Mouse (Mus musculus): ENCODE measurements around the gene Habp2. TPM values are rescaled to one million over a fixed set of nuclear protein-coding genes. Genes with fewer than 3 reads are reported as not detected.

Habp2 gene
- polyA plus RNA-seq, 1 experiment from 2014 or later = 0.35 TPM

DNA sequence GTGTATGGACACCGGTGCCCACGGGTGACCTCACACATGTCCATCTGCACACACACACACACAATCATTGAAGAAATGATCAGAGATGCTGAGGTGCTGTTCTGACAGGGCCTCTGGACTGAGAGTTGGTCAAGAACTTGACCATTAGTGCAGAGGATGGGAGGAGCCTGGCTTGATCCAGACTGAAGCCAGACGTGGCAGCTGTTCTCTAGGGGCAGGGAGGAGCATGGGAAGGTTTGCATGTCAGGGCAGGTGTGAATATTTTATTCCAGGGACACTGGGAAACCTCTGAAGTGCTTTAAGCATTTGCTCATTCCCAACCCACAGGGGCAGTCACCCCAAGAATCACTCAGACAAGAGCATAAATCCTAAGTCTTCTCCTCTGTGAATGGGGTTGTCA lies 10.3 kb downstream of the Habp2 start:
- no peak for ATAC-seq (ENCODE audit: insufficient number of reproducible peaks, low FRiP score, low TSS enrichment, low read depth)
- no peak overlapping the region for H3K27ac ChIP-seq
- peaks cover 17% of the 10 kb centered on the region for H3K4me1 ChIP-seq
- WGBS = 64% methylated on average over 3 of the region's 3 CpGs
- no peaks in the 10 kb centered on the region for H3K9me3 ChIP-seq
- H3K9ac ChIP-seq = no peak overlapping the region
- H3K27me3 ChIP-seq = no peaks in the 10 kb centered on the region
- H3K4me2 ChIP-seq = no peak overlapping the region
- no peak overlapping the region for H3K4me3 ChIP-seq
- H3K36me3 ChIP-seq = no peaks in the 10 kb centered on the region

DNA sequence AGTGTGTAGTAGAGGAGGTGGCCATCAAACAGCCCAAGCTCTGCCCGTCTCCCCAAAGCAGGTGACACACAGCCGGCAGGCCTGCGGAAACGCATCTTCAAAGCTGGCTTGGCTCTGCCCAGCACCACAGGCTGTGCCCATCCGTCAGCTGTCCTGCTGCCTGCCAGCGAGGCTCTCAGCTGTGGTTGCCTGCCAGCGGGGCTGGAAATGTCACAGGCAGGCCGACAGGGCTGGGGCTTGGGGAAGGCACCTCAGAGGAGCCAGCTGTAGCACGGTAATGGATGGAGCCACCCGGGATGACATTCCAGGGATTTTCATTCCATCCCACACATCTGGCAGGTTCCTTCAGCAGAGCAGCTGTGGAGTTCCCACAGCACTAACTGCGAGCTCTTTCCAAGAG lies 13.9 kb downstream of the Habp2 start:
- Histone ChIP-seq H3K36me3 (no peaks in the 10 kb centered on the region), H3K9ac (no peak overlapping the region), H3K4me1 (peaks cover 9% of the 10 kb centered on the region), H3K4me3 (no peak overlapping the region), H3K4me2 (no peak overlapping the region), H3K9me3 (no peaks in the 10 kb centered on the region), H3K27ac (no peak overlapping the region), H3K27me3 (no peaks in the 10 kb centered on the region)
- ATAC-seq (ENCODE audit: insufficient number of reproducible peaks, low FRiP score, low TSS enrichment, low read depth) = peak; percentile 54; the same call in 1 of the 2 replicates
- 50% methylated on average over 11 of the region's 11 CpGs for WGBS

DNA sequence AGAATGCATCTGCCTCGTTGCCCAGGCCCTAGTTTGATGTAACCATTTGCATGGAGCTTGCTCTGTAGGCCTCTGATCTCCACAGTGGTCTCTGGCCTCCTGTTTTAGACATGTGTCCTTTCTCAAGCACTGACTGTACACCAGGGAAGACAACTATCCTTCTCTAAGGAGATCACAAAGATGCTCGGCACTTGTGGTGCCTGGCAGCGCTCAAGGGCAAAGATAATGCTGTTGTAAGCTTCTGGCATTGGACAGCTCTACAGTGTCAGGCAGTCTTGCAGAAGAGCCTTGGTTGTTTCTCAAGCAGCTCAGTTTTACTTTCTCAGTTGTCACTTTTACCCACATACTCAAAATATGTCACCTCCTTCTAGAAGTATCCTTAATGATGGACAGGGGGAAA lies 29.6 kb downstream of the Habp2 start:
- Histone ChIP-seq H3K9me3 (no peaks in the 10 kb centered on the region), H3K27me3 (no peaks in the 10 kb centered on the region), H3K4me2 (no peak overlapping the region), H3K9ac (no peak overlapping the region), H3K4me3 (no peak overlapping the region), H3K36me3 (no peaks in the 10 kb centered on the region), H3K27ac (no peak overlapping the region), H3K4me1 (peaks cover 13% of the 10 kb centered on the region)
- ATAC-seq (ENCODE audit: insufficient number of reproducible peaks, low FRiP score, low TSS enrichment, low read depth) = no peak
- 69% methylated on average over 3 of the region's 3 CpGs for WGBS

DNA sequence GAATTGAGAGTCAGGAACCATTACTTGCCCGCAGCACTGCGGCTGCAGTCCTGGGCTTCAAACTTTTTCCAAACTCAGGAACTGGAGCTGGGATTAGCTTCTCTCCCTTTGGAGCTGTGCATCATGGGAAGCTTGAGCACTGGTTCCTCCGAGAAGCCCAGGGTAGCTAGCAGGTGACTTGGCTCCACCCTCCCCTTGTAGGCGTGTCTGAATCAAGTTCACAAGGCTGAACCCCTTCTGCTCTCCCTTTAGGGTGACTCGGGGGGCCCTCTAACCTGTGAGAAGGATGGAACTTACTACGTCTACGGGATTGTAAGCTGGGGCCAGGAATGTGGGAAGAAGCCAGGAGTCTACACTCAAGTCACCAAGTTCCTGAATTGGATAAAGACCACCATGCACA lies 32.3 kb downstream of the Habp2 start:
- Histone ChIP-seq H3K9me3 (no peaks in the 10 kb centered on the region), H3K4me2 (no peak overlapping the region), H3K4me1 (peaks cover 16% of the 10 kb centered on the region), H3K9ac (no peak overlapping the region), H3K4me3 (no peak overlapping the region), H3K36me3 (no peaks in the 10 kb centered on the region), H3K27me3 (no peaks in the 10 kb centered on the region), H3K27ac (no peak overlapping the region)
- 90% methylated on average over 7 of the region's 7 CpGs for WGBS
- no peak for ATAC-seq (ENCODE audit: insufficient number of reproducible peaks, low FRiP score, low TSS enrichment, low read depth)

DNA sequence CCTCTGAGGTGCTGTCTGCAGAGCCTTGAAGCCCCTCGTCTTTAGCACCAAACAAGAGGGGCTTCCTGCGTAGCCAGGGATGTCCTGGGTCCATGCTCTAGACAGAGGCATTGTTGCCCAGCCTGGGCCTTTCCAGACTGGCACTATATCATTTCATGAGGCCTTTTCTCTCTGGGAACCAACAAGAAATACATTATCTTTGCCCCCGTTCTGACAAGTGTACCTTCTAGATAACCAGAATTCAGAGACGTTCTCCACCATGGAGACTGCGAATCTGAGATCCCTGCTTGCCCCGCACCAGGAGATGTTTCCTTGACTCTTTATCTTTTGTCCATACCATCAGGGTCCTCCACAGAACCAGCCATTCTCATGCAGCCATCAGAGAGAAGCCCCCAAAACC lies 32.7 kb downstream of the Habp2 start:
- Histone ChIP-seq H3K4me3 (no peak overlapping the region; the same call in 1 of the 2 replicates), H3K9ac (no peak overlapping the region), H3K27me3 (no peaks in the 10 kb centered on the region), H3K4me1 (peaks cover 16% of the 10 kb centered on the region), H3K4me2 (no peak overlapping the region; the same call in 1 of the 2 replicates), H3K9me3 (no peaks in the 10 kb centered on the region), H3K36me3 (no peaks in the 10 kb centered on the region), H3K27ac (no peak overlapping the region)
- WGBS = 89% methylated on average over 6 of the region's 6 CpGs
- ATAC-seq (ENCODE audit: insufficient number of reproducible peaks, low FRiP score, low TSS enrichment, low read depth) = no peak

DNA sequence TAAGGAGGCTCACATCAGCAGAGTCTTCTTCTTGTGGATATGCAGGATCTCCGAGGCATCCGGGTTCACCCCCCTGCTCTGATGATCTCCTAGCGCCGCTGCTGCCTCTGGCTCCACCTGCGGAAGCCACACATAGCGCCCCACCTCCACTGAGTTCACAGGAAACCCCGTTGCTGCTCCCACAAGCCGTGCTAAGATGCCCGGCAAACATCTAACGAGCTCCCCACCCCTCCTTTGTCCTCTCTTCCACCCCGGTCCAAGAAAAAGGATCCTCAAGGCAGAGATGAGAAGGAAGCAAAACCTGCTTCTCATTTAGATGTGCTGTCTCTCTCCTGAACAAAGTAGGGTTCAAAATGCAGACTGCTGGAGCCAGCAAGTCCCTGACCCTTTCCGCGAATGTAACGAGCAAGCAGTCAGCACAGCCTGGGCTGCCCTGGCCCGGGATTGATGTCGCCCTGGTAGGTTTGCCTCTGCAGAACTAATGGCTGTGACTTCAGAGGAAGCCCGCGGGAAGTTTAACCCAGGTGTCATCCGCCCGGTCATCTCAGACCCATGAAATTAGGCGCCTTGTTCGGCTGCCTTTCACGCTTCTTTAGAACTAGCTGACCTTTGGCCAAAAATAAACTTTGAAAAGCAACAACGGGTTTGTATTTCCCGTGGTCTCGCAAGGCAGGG lies 33.4 kb downstream of the Habp2 start:
- Histone ChIP-seq H3K27me3 (no peaks in the 10 kb centered on the region), H3K4me1 (peaks cover 16% of the 10 kb centered on the region), H3K4me3 (peak overlapping the region; percentile 19), H3K36me3 (no peaks in the 10 kb centered on the region), H3K9me3 (no peaks in the 10 kb centered on the region), H3K4me2 (peak overlapping the region; percentile 41), H3K27ac (no peak overlapping the region), H3K9ac (no peak overlapping the region)
- 25% methylated on average over 26 of the region's 26 CpGs for WGBS
- no peak for ATAC-seq (ENCODE audit: insufficient number of reproducible peaks, low FRiP score, low TSS enrichment, low read depth)

DNA sequence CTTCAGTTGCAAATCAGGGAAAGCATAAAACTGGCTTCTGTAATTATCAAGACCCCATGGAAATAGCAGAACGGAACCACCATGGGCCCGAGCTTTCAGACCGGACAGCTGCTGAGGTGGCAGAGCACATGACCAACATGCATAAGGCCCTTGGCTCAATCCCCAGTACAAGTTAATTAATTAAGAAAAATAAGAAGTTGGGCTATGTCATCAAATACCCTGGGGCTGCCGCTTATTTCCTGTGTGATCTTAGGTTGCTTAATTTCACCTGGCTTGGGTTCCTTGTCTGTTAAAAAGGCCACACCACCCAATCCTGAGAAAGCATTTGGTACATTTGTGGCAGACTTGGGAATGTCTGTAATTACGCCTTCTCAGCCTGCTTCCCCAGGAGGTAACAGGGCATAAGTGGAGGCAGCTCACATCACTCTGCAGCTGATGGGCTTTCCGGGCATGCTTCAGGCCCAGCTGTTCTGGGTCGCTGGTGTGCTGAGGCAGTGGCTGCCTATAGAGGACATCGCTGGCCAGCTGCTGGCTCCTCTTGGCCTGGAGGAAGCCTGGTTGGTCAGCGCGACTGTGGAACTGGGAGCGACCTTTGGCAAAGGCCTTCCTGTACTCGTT lies 34.5 kb downstream of the Habp2 start:
- no peak overlapping the region for H3K27ac ChIP-seq
- H3K4me3 ChIP-seq = no peak overlapping the region
- H3K4me2 ChIP-seq = no peak overlapping the region
- H3K27me3 ChIP-seq = no peaks in the 10 kb centered on the region
- peaks cover 24% of the 10 kb centered on the region for H3K4me1 ChIP-seq
- no peak for ATAC-seq (ENCODE audit: insufficient number of reproducible peaks, low FRiP score, low TSS enrichment, low read depth)
- no peaks in the 10 kb centered on the region for H3K9me3 ChIP-seq
- no peak overlapping the region for H3K9ac ChIP-seq
- WGBS = 60% methylated on average over 12 of the region's 12 CpGs
- H3K36me3 ChIP-seq = no peaks in the 10 kb centered on the region

DNA sequence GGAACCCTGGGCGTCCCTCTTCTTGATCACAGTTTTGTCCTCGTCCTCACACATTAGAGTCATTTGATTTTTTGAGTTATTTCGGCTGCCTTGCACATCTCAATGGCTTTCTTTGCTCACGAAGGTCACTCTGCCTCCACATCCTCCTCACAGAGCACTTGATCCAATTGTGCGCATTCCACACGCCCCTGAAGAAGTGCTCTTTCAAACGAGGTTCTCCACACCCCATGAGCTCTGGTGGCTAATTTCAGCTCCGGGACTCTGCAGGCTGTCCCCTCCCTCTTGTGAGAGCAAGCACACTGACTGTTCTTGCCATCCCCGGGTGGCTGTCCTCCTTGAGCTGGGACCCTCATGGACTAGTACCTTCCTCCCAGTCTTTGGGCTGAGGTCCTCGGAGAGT lies 38.7 kb downstream of the Habp2 start:
- H3K4me2 ChIP-seq = no peak overlapping the region
- WGBS = 59% methylated on average over 10 of the region's 10 CpGs

DNA sequence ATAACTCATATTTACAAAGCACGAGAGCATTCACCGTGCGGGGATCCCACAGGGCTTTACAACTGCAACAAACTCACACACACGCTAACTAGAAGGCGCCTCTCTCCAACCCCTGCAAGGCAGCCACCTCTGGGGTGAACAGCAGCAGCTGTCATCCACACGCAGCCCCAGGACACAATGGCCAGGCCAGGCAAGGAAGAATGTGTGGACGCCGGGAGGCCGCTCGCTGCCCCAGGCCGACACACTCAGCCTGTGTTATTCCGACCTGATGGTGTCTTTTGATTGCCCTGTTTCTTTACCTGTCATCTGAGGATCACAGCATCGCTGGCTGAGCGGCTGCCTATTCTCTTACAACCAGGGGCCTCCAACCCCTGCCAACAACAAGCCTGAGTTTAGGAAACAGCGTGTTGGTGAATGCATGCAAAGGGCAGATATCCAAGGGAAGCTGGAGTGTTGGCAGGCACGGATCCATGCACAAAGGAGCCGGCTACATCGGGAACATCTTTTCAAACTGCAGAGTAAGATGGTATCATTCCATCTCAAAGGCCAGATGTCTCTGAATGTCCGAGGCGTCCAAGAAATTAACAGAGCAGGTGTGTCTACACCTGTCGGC lies 39.4 kb downstream of the Habp2 start:
- H3K4me2 ChIP-seq = no peak overlapping the region
- peaks cover 14% of the 10 kb centered on the region for H3K4me1 ChIP-seq
- ATAC-seq (ENCODE audit: insufficient number of reproducible peaks, low FRiP score, low TSS enrichment, low read depth) = no peak
- H3K27me3 ChIP-seq = no peaks in the 10 kb centered on the region
- no peak overlapping the region for H3K27ac ChIP-seq
- no peak overlapping the region for H3K4me3 ChIP-seq
- 48% methylated on average over 21 of the region's 21 CpGs for WGBS
- H3K36me3 ChIP-seq = no peaks in the 10 kb centered on the region
- H3K9me3 ChIP-seq = no peaks in the 10 kb centered on the region
- no peak overlapping the region for H3K9ac ChIP-seq

More for the DNA sequence above, 38.7 kb downstream of the Habp2 start:
- no peak overlapping the region for H3K4me3 ChIP-seq
- no peaks in the 10 kb centered on the region for H3K9me3 ChIP-seq
- H3K4me1 ChIP-seq = peaks cover 17% of the 10 kb centered on the region
- no peak overlapping the region for H3K27ac ChIP-seq
- no peak for ATAC-seq (ENCODE audit: insufficient number of reproducible peaks, low FRiP score, low TSS enrichment, low read depth)
- H3K36me3 ChIP-seq = no peaks in the 10 kb centered on the region
- no peak overlapping the region for H3K9ac ChIP-seq
- no peaks in the 10 kb centered on the region for H3K27me3 ChIP-seq

DNA sequence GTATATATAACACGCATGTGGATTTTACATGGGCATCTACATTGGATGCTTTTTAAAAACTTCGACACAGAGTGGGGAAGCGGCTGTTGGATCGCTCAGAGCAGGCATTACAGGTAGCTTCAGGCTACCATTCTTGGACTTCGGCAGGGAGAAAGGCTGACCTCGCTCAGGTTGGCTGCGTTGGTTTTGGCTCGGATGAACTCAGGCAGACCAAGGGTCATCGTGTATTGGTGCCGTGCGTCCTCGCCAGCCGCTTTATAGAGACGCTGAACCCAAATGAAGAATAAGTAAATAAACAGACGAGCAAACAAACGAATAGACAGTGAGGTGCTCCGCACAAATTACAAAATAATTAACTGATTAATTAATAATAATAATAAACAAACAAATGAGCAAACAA lies 49.4 kb downstream of the Habp2 start:
- Histone ChIP-seq H3K36me3 (no peaks in the 10 kb centered on the region), H3K4me1 (0 out of 2 replicates have a peak, but pooled peaks cover 2% of the 10 kb centered on the region), H3K9ac (no peak overlapping the region), H3K4me2 (no peak overlapping the region), H3K27ac (no peak overlapping the region), H3K9me3 (no peaks in the 10 kb centered on the region), H3K4me3 (no peak overlapping the region), H3K27me3 (0 out of 2 replicates have a peak, but pooled peaks cover 2% of the 10 kb centered on the region)
- no peak for ATAC-seq (ENCODE audit: insufficient number of reproducible peaks, low FRiP score, low TSS enrichment, low read depth)
- WGBS = 93% methylated on average over 17 of the region's 17 CpGs

DNA sequence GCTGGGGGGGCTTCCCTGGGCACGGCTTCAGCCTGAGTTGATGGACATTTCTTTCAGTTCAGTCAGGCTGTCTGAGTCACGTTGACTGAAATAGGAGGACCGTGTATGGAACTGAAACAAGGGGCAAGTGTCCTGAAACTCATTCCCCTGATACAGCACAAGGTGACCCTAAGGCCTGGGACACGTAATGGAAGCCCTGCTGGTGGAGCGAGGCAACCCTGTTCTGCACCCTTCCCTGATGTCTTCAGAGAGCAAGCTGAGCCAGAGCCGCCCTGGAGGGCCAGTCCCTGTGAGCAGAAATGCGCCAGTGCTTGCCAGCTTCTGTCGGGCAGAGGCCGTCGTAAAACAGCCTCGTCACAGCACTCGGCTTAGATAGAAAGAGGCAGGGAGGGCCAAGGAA lies 49.9 kb downstream of the Habp2 start:
- Histone ChIP-seq H3K36me3 (no peaks in the 10 kb centered on the region), H3K4me1 (peaks cover 5% of the 10 kb centered on the region), H3K27ac (no peak overlapping the region), H3K9ac (no peak overlapping the region), H3K9me3 (no peaks in the 10 kb centered on the region), H3K27me3 (0 out of 2 replicates have a peak, but pooled peaks cover 3% of the 10 kb centered on the region), H3K4me2 (no peak overlapping the region), H3K4me3 (no peak overlapping the region)
- no peak for ATAC-seq (ENCODE audit: insufficient number of reproducible peaks, low FRiP score, low TSS enrichment, low read depth)
- 46% methylated on average over 12 of the region's 12 CpGs for WGBS

DNA sequence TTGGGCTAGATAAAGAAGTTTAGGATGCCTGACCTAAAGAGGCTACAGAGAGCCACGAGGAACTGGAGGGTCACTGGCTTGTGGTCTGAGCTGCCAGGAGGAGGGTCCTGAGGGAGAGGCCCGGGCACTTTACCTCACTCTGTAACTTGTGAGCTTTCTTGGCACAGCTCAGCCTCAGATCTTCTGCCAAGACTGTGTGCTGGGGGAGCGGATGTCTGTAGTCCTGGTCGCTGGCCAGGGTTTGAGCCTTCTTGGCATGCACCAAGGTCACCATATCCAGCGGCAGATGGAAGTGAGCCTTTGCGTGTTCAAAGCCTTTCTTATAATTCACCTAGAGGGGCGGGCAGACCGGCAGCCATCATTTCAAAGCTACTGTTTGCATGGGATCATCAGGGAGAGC lies 55.1 kb downstream of the Habp2 start:
- Histone ChIP-seq H3K27ac (no peak overlapping the region), H3K27me3 (0 out of 2 replicates have a peak, but pooled peaks cover 3% of the 10 kb centered on the region), H3K36me3 (no peaks in the 10 kb centered on the region), H3K4me2 (no peak overlapping the region), H3K4me3 (no peak overlapping the region), H3K9ac (no peak overlapping the region), H3K4me1 (peaks cover 14% of the 10 kb centered on the region), H3K9me3 (no peaks in the 10 kb centered on the region)
- 58% methylated on average over 8 of the region's 8 CpGs for WGBS
- no peak for ATAC-seq (ENCODE audit: insufficient number of reproducible peaks, low FRiP score, low TSS enrichment, low read depth)
